Mouse (Mus musculus) megakaryocyte, embryonic 14.5 days (primary cell): ENCODE data around the gene Kif5c.

ENCODE experiments used
- FLI1 ChIP-seq: IDR thresholded peaks from 2 replicates; pipeline ENCODE4 v1.6.1; 2012; ENCODE audit warnings: low read length, inconsistent platforms, mixed read lengths
- GATA1 ChIP-seq: IDR thresholded peaks from 3 replicates; pipeline ENCODE4 v1.6.1; 2012; ENCODE audit warnings: mixed read lengths, low read length, inconsistent platforms, borderline replicate concordance

- TF ChIP-seq GATA1 (no peak), FLI1 (no peak)
Observed at GRCm38 (mm10) chr2:49774180-49774579, 155.1 kb downstream of the Kif5c start.
